Mouse (Mus musculus) splenic B cell, adult 2 months (primary cell): ENCODE results near the gene Ceacam11.
"Not testable (repeated sequence)": the region's sequence is repeated elsewhere in the genome, so short reads cannot be mapped to it uniquely, and the experiment has no call there.

Experiments used
- DNase-seq: peaks from one replicate; pipeline ENCODE4 v3.0.0-alpha.2; 2011; ENCODE audit warnings: low read depth, low spot score
- H3K27me3 ChIP-seq: 2 replicates; pipeline ENCODE4 v1.6.1; 2012; ENCODE audit warnings: mild to moderate bottlenecking, low read length, moderate library complexity, mixed read lengths; ENCODE audit not compliant: control insufficient read depth, poor library complexity, insufficient read depth, severe bottlenecking
- H3K36me3 ChIP-seq: 2 replicates; pipeline ENCODE4 v1.6.1; 2012; ENCODE audit warnings: mild to moderate bottlenecking, low read length, moderate library complexity, mixed read lengths; ENCODE audit not compliant: control insufficient read depth, poor library complexity, insufficient read depth, severe bottlenecking

Ceacam11 gene

DNA sequence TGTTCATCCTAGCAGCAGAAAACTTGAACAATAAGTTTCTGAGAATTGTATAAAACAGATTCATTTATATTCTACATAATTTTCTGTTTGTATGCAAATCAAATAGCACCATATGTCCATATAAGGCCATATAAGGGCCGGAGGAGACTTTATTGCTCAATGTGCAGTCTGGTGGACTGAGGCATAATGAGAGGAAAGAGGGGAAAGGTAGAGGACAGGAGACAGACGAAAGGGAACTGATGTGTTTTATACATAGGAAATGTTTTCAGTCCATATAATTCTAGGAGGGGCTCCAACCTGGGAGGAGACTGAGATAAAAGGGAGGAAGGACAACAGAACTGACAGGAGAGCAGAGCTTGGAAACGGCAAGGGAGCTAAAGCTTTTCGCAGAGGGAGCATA, at the start of gene Ceacam11:
Gene Ceacam11, plus strand, starts transcription at position 301 of the 400 bp plus-strand sequence.
- DNase-seq = no peak
- Histone ChIP-seq H3K27me3 (no peaks in the 10 kb centered on the region), H3K36me3 (no peaks in the 10 kb centered on the region)

GRCm38 (mm10) chr7:18001131-18001530, 29.2 kb downstream of the Ceacam11 start:
- H3K36me3 ChIP-seq, H3K27me3 ChIP-seq, DNase-seq: not testable (repeated sequence)

DNA sequence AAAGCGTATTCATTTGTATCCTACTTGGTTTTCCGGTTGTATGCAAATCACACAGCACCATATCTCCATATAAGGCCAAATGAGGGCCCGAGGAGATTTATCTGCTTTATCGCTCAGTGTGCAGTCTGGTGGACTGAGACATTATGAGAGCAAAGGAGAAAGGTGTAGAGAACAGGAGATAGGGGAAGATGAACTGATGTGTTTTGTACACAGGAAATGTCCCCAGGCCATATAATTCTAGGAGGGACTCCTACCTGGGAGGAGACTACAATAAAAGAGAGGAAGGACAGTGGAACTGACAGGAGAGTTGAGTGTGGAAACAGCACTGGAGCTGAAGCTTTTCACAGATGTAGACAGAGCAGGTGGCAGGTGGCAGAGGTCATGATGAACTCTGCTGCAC, 37.7 kb downstream of the Ceacam11 start, which contains the start of gene Ceacam13:
Gene Ceacam13, plus strand, starts transcription at position 301 of the 400 bp plus-strand sequence.
- DNase-seq = no peak
- Histone ChIP-seq H3K27me3 (no peaks in the 10 kb centered on the region), H3K36me3 (no peaks in the 10 kb centered on the region)
